Mouse (Mus musculus) limb, embryonic 14.5 days (tissue): Measurements from ENCODE around the gene Dhx40. TPM values are rescaled to one million over a fixed set of nuclear protein-coding genes. Genes with fewer than 3 reads are reported as not detected.
A peak's percentile ranks its signal among the peaks of the same experiment; 100 is the strongest.

Experiments used
- ATAC-seq: fragments of 200-750 bp; cut with Nextera tagmentation; 2 replicates; pipeline ENCODE4 v1.8.0; 2017; ENCODE audit warnings: low read depth, moderate number of reproducible peaks, moderate TSS enrichment; ENCODE audit not compliant: low FRiP score
- DNase-seq: peaks from one replicate; pipeline ENCODE4 v3.0.0-alpha.2; 2015; ENCODE audit warnings: low spot score
- H3K27ac ChIP-seq: fragments of 300-500 bp; sonication (generic); replicated peaks from 2 replicates; pipeline ENCODE4 v1.5.1; 2014; ENCODE audit warnings: low read depth, mild to moderate bottlenecking, low read length, moderate library complexity, mixed read lengths
- H3K27me3 ChIP-seq: fragments of 300-500 bp; sonication (generic); 2 replicates; pipeline ENCODE4 v1.6.1; 2014; ENCODE audit warnings: low read length, mixed read lengths; ENCODE audit not compliant: control insufficient read depth, insufficient read depth
- H3K36me3 ChIP-seq: fragments of 300-500 bp; sonication (generic); 2 replicates; pipeline ENCODE4 v1.6.1; 2014; ENCODE audit warnings: mild to moderate bottlenecking, low read length, moderate library complexity, mixed read lengths; ENCODE audit not compliant: control insufficient read depth, insufficient read depth
- H3K4me1 ChIP-seq: fragments of 300-500 bp; sonication (generic); 2 replicates; pipeline ENCODE4 v1.6.1; 2014; ENCODE audit warnings: antibody characterized with exemption, low read length, mixed read lengths; ENCODE audit not compliant: control insufficient read depth, insufficient read depth
- H3K4me2 ChIP-seq: fragments of 300-500 bp; sonication (generic); replicated peaks from 2 replicates; pipeline ENCODE4 v1.6.1; 2014; ENCODE audit warnings: low read depth, mild to moderate bottlenecking, low read length, moderate library complexity; ENCODE audit not compliant: severe bottlenecking
- H3K4me3 ChIP-seq: fragments of 300-500 bp; sonication (generic); replicated peaks from 2 replicates; pipeline ENCODE4 v1.5.1; 2014; ENCODE audit warnings: low read length
- H3K9ac ChIP-seq: fragments of 300-500 bp; sonication (generic); 2 replicates; pipeline ENCODE4 v1.6.1; 2014; ENCODE audit warnings: mild to moderate bottlenecking, low read depth, low read length, moderate library complexity; ENCODE audit not compliant: severe bottlenecking
- H3K9me3 ChIP-seq: fragments of 300-500 bp; sonication (generic); 2 replicates; pipeline ENCODE4 v1.6.1; 2016; ENCODE audit warnings: low read length; ENCODE audit not compliant: control insufficient read depth
- POLR2A ChIP-seq: fragments of 200-500 bp; IDR thresholded peaks from 2 replicates; pipeline ENCODE4 v1.8.0; 2012; ENCODE audit warnings: inconsistent platforms, mild to moderate bottlenecking, moderate library complexity, borderline replicate concordance; ENCODE audit not compliant: insufficient read depth, insufficient read length; ENCODE audit errors: extremely low read depth
- WGBS: fragments of 180-500 bp; shearing (Covaris S2); extraction: QIAGEN DNeasy Blood & Tissue Kit; methylation state at CpG from one replicate; pipeline ENCODE4 v1.1.7; 2014; 5-methylcytosine and 5-hydroxymethylcytosine counted together
- polyA plus RNA-seq, 2 experiments: library from polyadenylated mRNA; depleted of rRNA in 1 of 2; stranded (reverse) in 1 of 2; unstranded in 1 of 2; fragments of >200 nt; fragmentation: Nextera tagmentation in 1 of 2; extraction: Ambion mirVana in 1 of 2; gene quantifications; 2 replicates each; pipeline versions ENCODE4 v1.2.1 to v1.2.3; 2012 to 2014

Dhx40 gene
- polyA plus RNA-seq, 2 experiments, result 15.2 to 23.3 TPM

- TF ChIP-seq POLR2A, result no peak
- Histone ChIP-seq H3K9ac (no peak overlapping the region), H3K4me3 (no peak overlapping the region), H3K4me2 (no peak overlapping the region), H3K27me3 (no peaks in the 10 kb centered on the region), H3K9me3 (no peaks in the 10 kb centered on the region), H3K36me3 (no peaks in the 10 kb centered on the region), H3K27ac (no peak overlapping the region), H3K4me1 (peaks cover 7% of the 10 kb centered on the region)
- ATAC-seq (no peak), DNase-seq (no peak)
- WGBS, result 92% methylated on average over 1 of the region's 1 CpGs
Observed at GRCm38 (mm10) chr11:86759226-86759625, 48.3 kb downstream of the Dhx40 start.

- peak overlapping the region; percentile 55 for H3K4me2 ChIP-seq
- peak overlapping the region; percentile 98 for H3K4me3 ChIP-seq
- peak overlapping the region; percentile 93 for H3K9ac ChIP-seq
- H3K9me3 ChIP-seq, result no peaks in the 10 kb centered on the region
- H3K27me3 ChIP-seq, result no peaks in the 10 kb centered on the region
- DNase-seq, result no peak
- peak overlapping the region; percentile 95 for H3K27ac ChIP-seq
- H3K4me1 ChIP-seq, result peaks cover 7% of the 10 kb centered on the region
- WGBS, result 35% methylated on average over 6 of the region's 6 CpGs
- ATAC-seq, result no peak
- no peak for TF ChIP-seq POLR2A
- no peaks in the 10 kb centered on the region for H3K36me3 ChIP-seq
Observed at GRCm38 (mm10) chr11:86758559-86758958, 49.0 kb downstream of the Dhx40 start.

GRCm38 (mm10) chr11:86757480-86758371 is 49.8 kb downstream of the Dhx40 start, which contains the start of gene Cltc:
Gene Cltc, minus strand, starts transcription at chr11:86757565.
- Histone ChIP-seq H3K9ac (peak within 1 kb of the TSS; percentile 93), H3K9me3 (no peaks in the 10 kb centered on the region), H3K4me3 (peak within 1 kb of the TSS; percentile 98), H3K27ac (peak within 1 kb of the TSS; percentile 95), H3K4me2 (peak within 1 kb of the TSS; percentile 81), H3K27me3 (no peaks in the 10 kb centered on the region), H3K4me1 (peaks cover 7% of the 10 kb centered on the region), H3K36me3 (no peaks in the 10 kb centered on the region)
- DNase-seq (peak; percentile 97), ATAC-seq (peak; percentile 96)
- TF ChIP-seq POLR2A, result peak; percentile 95
- WGBS, result under 1% methylated on average over 70 of the region's 73 CpGs

- TF ChIP-seq POLR2A, result 0 out of 2 replicates have a peak, but pooled peaks have one; percentile 86
- no peak for DNase-seq
- no peak; the same call in 1 of the 2 replicates for ATAC-seq
- 1% methylated on average over 18 of the region's 18 CpGs for WGBS
- H3K4me1 ChIP-seq, result peaks cover 7% of the 10 kb centered on the region
- H3K27me3 ChIP-seq, result no peaks in the 10 kb centered on the region
- peak overlapping the region; percentile 93 for H3K9ac ChIP-seq
- peak overlapping the region; percentile 98 for H3K4me3 ChIP-seq
- no peaks in the 10 kb centered on the region for H3K36me3 ChIP-seq
- H3K27ac ChIP-seq, result peak overlapping the region; percentile 95
- H3K9me3 ChIP-seq, result no peaks in the 10 kb centered on the region
- H3K4me2 ChIP-seq, result peak overlapping the region; percentile 81
Observed at GRCm38 (mm10) chr11:86757142-86757479, 50.4 kb downstream of the Dhx40 start.

GRCm38 (mm10) chr11:86756156-86757141 is 51.1 kb downstream of the Dhx40 start:
- Histone ChIP-seq H3K9me3 (no peaks in the 10 kb centered on the region), H3K27me3 (no peaks in the 10 kb centered on the region), H3K4me2 (peak overlapping the region; percentile 81), H3K27ac (peak overlapping the region; percentile 95), H3K4me1 (peaks cover 7% of the 10 kb centered on the region), H3K36me3 (no peaks in the 10 kb centered on the region), H3K4me3 (peak overlapping the region; percentile 98), H3K9ac (peak overlapping the region; percentile 93)
- no peak; the same call in 1 of the 2 replicates for ATAC-seq
- WGBS, result 1% methylated on average over 31 of the region's 31 CpGs
- peak; percentile 27 for DNase-seq
- TF ChIP-seq POLR2A, result no peak
